Mouse (Mus musculus): ENCODE results near the gene Htr3a. TPM values are rescaled to one million over a fixed set of nuclear protein-coding genes. Genes with fewer than 3 reads are reported as not detected.

Htr3a gene
- polyA plus RNA-seq (2011; ENCODE audit: insufficient read depth, insufficient read length, low read depth, missing spikeins) = not detected in 2 replicates

GRCm38 (mm10) chr9:48910885-48911537, at the start of gene Htr3a:
TSS of gene Htr3a (minus strand) at chr9:48911099.
- Histone ChIP-seq H3K4me3 (ENCODE audit: low read depth, low read length) (peak within 1 kb of the TSS; percentile 59), H3K9ac (ENCODE audit: low read depth, poor library complexity, severe bottlenecking) (no peak within 1 kb of the TSS), H3K9me3 (replicated peaks; ENCODE audit: control insufficient read depth, insufficient read depth, low read length, poor library complexity, severe bottlenecking) (no peaks in the 10 kb centered on the region), H3K27me3 (ENCODE audit: control insufficient read depth, insufficient read depth, low read length, poor library complexity, severe bottlenecking) (no peaks in the 10 kb centered on the region), H3K27ac (ENCODE audit: insufficient read depth, low read length) (no peak within 1 kb of the TSS), H3K4me1 (ENCODE audit: control insufficient read depth, insufficient read depth, low read length) (no peaks in the 10 kb centered on the region), H3K36me3 (ENCODE audit: control insufficient read depth, insufficient read depth, low read length, poor library complexity, severe bottlenecking) (no peaks in the 10 kb centered on the region)
- TF ChIP-seq POLR2A (IDR thresholded peaks at IDR 0.05; ENCODE audit: insufficient read depth, low read length) (no peak), EP300 (IDR thresholded peaks at IDR 0.05; ENCODE audit: insufficient read depth, low read depth, low read length) (0 out of 2 replicates have a peak, but pooled peaks have one; percentile 4)

- Histone ChIP-seq H3K36me3 (ENCODE audit: control insufficient read depth, insufficient read depth, low read length, poor library complexity, severe bottlenecking) (no peaks in the 10 kb centered on the region), H3K27me3 (ENCODE audit: control insufficient read depth, insufficient read depth, low read length, poor library complexity, severe bottlenecking) (no peaks in the 10 kb centered on the region), H3K4me1 (ENCODE audit: control insufficient read depth, insufficient read depth, low read length) (no peaks in the 10 kb centered on the region), H3K9me3 (replicated peaks; ENCODE audit: control insufficient read depth, insufficient read depth, low read length, poor library complexity, severe bottlenecking) (no peaks in the 10 kb centered on the region), H3K9ac (ENCODE audit: low read depth, poor library complexity, severe bottlenecking) (no peak overlapping the region), H3K4me3 (ENCODE audit: low read depth, low read length) (no peak overlapping the region), H3K27ac (ENCODE audit: insufficient read depth, low read length) (no peak overlapping the region)
- TF ChIP-seq CTCF (IDR thresholded peaks at IDR 0.05; ENCODE audit: low read depth, low read length) (no peak), POLR2A (IDR thresholded peaks at IDR 0.05; ENCODE audit: insufficient read depth, low read length) (no peak), EP300 (IDR thresholded peaks at IDR 0.05; ENCODE audit: insufficient read depth, low read depth, low read length) (no peak)
These were observed 36.7 kb upstream of the Htr3a start for GRCm38 (mm10) chr9:48947565-48947964.

GRCm38 (mm10) chr9:48942349-48942748, 31.4 kb upstream of the Htr3a start:
- Histone ChIP-seq H3K27ac (ENCODE audit: insufficient read depth, low read length) (no peak overlapping the region), H3K9ac (ENCODE audit: low read depth, poor library complexity, severe bottlenecking) (no peak overlapping the region), H3K4me3 (ENCODE audit: low read depth, low read length) (no peak overlapping the region), H3K27me3 (ENCODE audit: control insufficient read depth, insufficient read depth, low read length, poor library complexity, severe bottlenecking) (peaks cover 2% of the 10 kb centered on the region; the same call in 1 of the 2 replicates), H3K9me3 (replicated peaks; ENCODE audit: control insufficient read depth, insufficient read depth, low read length, poor library complexity, severe bottlenecking) (no peaks in the 10 kb centered on the region), H3K36me3 (ENCODE audit: control insufficient read depth, insufficient read depth, low read length, poor library complexity, severe bottlenecking) (no peaks in the 10 kb centered on the region), H3K4me1 (ENCODE audit: control insufficient read depth, insufficient read depth, low read length) (no peaks in the 10 kb centered on the region)
- TF ChIP-seq EP300 (IDR thresholded peaks at IDR 0.05; ENCODE audit: insufficient read depth, low read depth, low read length) (no peak), POLR2A (IDR thresholded peaks at IDR 0.05; ENCODE audit: insufficient read depth, low read length) (no peak)

- H3K4me1 ChIP-seq (ENCODE audit: control insufficient read depth, insufficient read depth, low read length) = no peaks in the 10 kb centered on the region
- no peaks in the 10 kb centered on the region for H3K27me3 ChIP-seq (ENCODE audit: control insufficient read depth, insufficient read depth, low read length, poor library complexity, severe bottlenecking)
- no peaks in the 10 kb centered on the region for H3K36me3 ChIP-seq (ENCODE audit: control insufficient read depth, insufficient read depth, low read length, poor library complexity, severe bottlenecking)
- H3K9ac ChIP-seq (ENCODE audit: low read depth, poor library complexity, severe bottlenecking) = no peak overlapping the region
- H3K27ac ChIP-seq (ENCODE audit: insufficient read depth, low read length) = no peak overlapping the region
- H3K4me3 ChIP-seq (ENCODE audit: low read depth, low read length) = no peak overlapping the region
- H3K9me3 ChIP-seq (replicated peaks; ENCODE audit: control insufficient read depth, insufficient read depth, low read length, poor library complexity, severe bottlenecking) = no peaks in the 10 kb centered on the region
- TF ChIP-seq EP300 (IDR thresholded peaks at IDR 0.05; ENCODE audit: insufficient read depth, low read depth, low read length) (no peak), POLR2A (IDR thresholded peaks at IDR 0.05; ENCODE audit: insufficient read depth, low read length) (no peak), CTCF (IDR thresholded peaks at IDR 0.05; ENCODE audit: low read depth, low read length) (no peak)
These were observed 18.5 kb upstream of the Htr3a start for GRCm38 (mm10) chr9:48929436-48929835.

GRCm38 (mm10) chr9:48928781-48929180, 17.9 kb upstream of the Htr3a start:
- H3K27ac ChIP-seq (ENCODE audit: insufficient read depth, low read length) = no peak overlapping the region

GRCm38 (mm10) chr9:48916011-48916788, 5.3 kb upstream of the Htr3a start:
- Histone ChIP-seq H3K4me3 (ENCODE audit: low read depth, low read length) (no peak overlapping the region), H3K27ac (ENCODE audit: insufficient read depth, low read length) (no peak overlapping the region)

More at GRCm38 (mm10) chr9:48928781-48929180, 17.9 kb upstream of the Htr3a start:
- Histone ChIP-seq H3K4me3 (ENCODE audit: low read depth, low read length) (no peak overlapping the region), H3K36me3 (ENCODE audit: control insufficient read depth, insufficient read depth, low read length, poor library complexity, severe bottlenecking) (no peaks in the 10 kb centered on the region), H3K27me3 (ENCODE audit: control insufficient read depth, insufficient read depth, low read length, poor library complexity, severe bottlenecking) (no peaks in the 10 kb centered on the region), H3K4me1 (ENCODE audit: control insufficient read depth, insufficient read depth, low read length) (no peaks in the 10 kb centered on the region), H3K9me3 (replicated peaks; ENCODE audit: control insufficient read depth, insufficient read depth, low read length, poor library complexity, severe bottlenecking) (no peaks in the 10 kb centered on the region), H3K9ac (ENCODE audit: low read depth, poor library complexity, severe bottlenecking) (no peak overlapping the region)
- TF ChIP-seq CTCF (IDR thresholded peaks at IDR 0.05; ENCODE audit: low read depth, low read length) (no peak), POLR2A (IDR thresholded peaks at IDR 0.05; ENCODE audit: insufficient read depth, low read length) (no peak), EP300 (IDR thresholded peaks at IDR 0.05; ENCODE audit: insufficient read depth, low read depth, low read length) (no peak)

More at GRCm38 (mm10) chr9:48916011-48916788, 5.3 kb upstream of the Htr3a start:
- Histone ChIP-seq H3K36me3 (ENCODE audit: control insufficient read depth, insufficient read depth, low read length, poor library complexity, severe bottlenecking) (no peaks in the 10 kb centered on the region), H3K27me3 (ENCODE audit: control insufficient read depth, insufficient read depth, low read length, poor library complexity, severe bottlenecking) (no peaks in the 10 kb centered on the region), H3K9ac (ENCODE audit: low read depth, poor library complexity, severe bottlenecking) (no peak overlapping the region), H3K4me1 (ENCODE audit: control insufficient read depth, insufficient read depth, low read length) (no peaks in the 10 kb centered on the region), H3K9me3 (replicated peaks; ENCODE audit: control insufficient read depth, insufficient read depth, low read length, poor library complexity, severe bottlenecking) (no peaks in the 10 kb centered on the region)
- TF ChIP-seq EP300 (IDR thresholded peaks at IDR 0.05; ENCODE audit: insufficient read depth, low read depth, low read length) = no peak
- no peak for TF ChIP-seq CTCF (IDR thresholded peaks at IDR 0.05; ENCODE audit: low read depth, low read length)
- no peak for TF ChIP-seq POLR2A (IDR thresholded peaks at IDR 0.05; ENCODE audit: insufficient read depth, low read length)
